Mouse (Mus musculus): ENCODE measurements around the gene Gstp3.
"Not testable (repeated sequence)": the region's sequence is repeated elsewhere in the genome, so short reads cannot be mapped to it uniquely, and the experiment has no call there.

DNA sequence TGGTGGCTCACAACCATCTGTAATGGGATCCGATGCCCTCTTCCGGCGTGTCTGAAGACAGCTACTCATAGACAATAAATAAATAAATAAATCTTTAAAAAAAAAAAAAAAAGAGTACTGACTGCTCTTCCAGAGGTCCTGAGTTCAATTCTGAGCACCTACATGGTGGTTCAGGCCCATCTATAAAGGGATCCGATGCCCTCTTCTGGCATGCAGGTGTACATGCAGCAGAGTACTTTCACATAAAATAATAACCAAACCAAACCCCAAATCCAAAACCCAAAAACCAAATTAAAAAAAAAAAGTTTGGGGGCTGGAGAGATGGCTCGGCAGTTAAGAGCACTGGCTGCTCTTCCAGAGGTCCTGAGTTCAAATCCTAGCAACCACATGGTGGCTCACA is 10.3 kb downstream of the Gstp3 start:
- TF ChIP-seq FLI1 (IDR thresholded peaks at IDR 0.05; ENCODE audit: low read length); GATA1 (IDR thresholded peaks at IDR 0.05; ENCODE audit: borderline replicate concordance, low read length): not testable (repeated sequence)
